36 mouse cellular contexts compared by ENCODE assay signal in the genomic region with DNA sequence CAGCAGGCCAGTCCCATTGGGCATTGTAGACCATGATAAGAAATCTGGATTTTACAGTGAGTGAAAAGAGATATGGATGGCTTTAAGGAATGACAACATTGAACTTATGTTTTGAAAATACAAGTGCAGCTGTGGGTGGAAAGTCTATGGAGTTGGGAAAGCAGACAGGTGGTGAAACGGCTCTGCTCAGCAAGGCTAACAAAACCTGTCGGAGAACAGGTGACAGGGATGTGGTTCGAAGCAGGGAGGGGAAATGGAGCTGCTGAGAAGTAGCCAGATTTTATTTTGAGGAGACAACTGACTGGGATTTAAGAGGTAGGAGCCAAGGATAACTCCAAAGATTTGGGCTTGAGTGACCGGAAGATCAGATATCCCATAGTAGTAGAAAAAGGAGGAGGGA. TPM values are rescaled to one million over a fixed set of nuclear protein-coding genes. Genes with fewer than 3 reads are reported as not detected.
"Had no signal": no experiment of that assay in that cellular context is flagged by ENCODE, and none has a peak within 500 bp of the region (broad histone marks: within the 10 kb centered on the region; RNA-seq: fewer than 3 reads in every experiment).

No protein-coding gene starts in this region.

- H3K4me2 ChIP-seq: limb, embryonic 12.5 days; limb, embryonic 13.5 days; limb, embryonic 15.5 days; liver, embryonic 11.5 days; liver, embryonic 12.5 days; liver, embryonic 13.5 days; liver, embryonic 15.5 days; lung, embryonic 14.5 days; lung, embryonic 15.5 days; midbrain, embryonic 11.5 days; midbrain, embryonic 12.5 days; midbrain, embryonic 13.5 days; midbrain, embryonic 15.5 days had no signal

- DNase-seq: left cerebral cortex, postnatal 4 days; liver; liver, embryonic 13.5 days; liver, postnatal 0 days; lung, adult 18-20 months; lung, adult 2 months; lung, embryonic 14.5 days; lung, postnatal 10 days; lung, postnatal 14 days; lung, postnatal 36 days; lung, postnatal 4 days; midbrain, embryonic 14.5 days had no signal

- H3K36me3 ChIP-seq: limb, embryonic 10.5 days; limb, embryonic 12.5 days; limb, embryonic 13.5 days; limb, embryonic 15.5 days; liver, embryonic 12.5 days; liver, embryonic 13.5 days; liver, embryonic 15.5 days; lung, embryonic 15.5 days; midbrain, embryonic 10.5 days; midbrain, embryonic 12.5 days; midbrain, embryonic 13.5 days; midbrain, embryonic 15.5 days had no signal

- H3K4me3 ChIP-seq: limb, embryonic 10.5 days; limb, embryonic 12.5 days; limb, embryonic 13.5 days; limb, embryonic 15.5 days; liver, embryonic 12.5 days; liver, embryonic 13.5 days; liver, embryonic 15.5 days; lung, embryonic 15.5 days; megakaryocyte, embryonic 14.5 days; midbrain, embryonic 10.5 days; midbrain, embryonic 12.5 days; midbrain, embryonic 13.5 days; midbrain, embryonic 15.5 days had no signal

RNA-seq across cellular contexts. Expression of a gene that starts 20.4 kb away (rescaled TPM):
- polyA plus RNA-seq: limb, embryonic 10.5 days; limb, embryonic 11.5 days; limb, embryonic 12.5 days; limb, embryonic 13.5 days; limb, embryonic 15.5 days; liver, adult 2 months; liver, embryonic 11.5 days; liver, embryonic 12.5 days; liver, embryonic 13.5 days; liver, embryonic 14.5 days; liver, embryonic 15.5 days; liver, embryonic 16.5 days; liver, postnatal 0 days; lung, adult 2 months; lung, embryonic 14.5 days; lung, embryonic 15.5 days; lung, embryonic 16.5 days; lung, postnatal 0 days; macrophage; midbrain, embryonic 10.5 days; midbrain, embryonic 11.5 days; midbrain, embryonic 12.5 days; midbrain, embryonic 13.5 days; midbrain, embryonic 14.5 days; midbrain, embryonic 15.5 days; midbrain, embryonic 16.5 days; midbrain, postnatal 0 days; neural tube, embryonic 11.5 days had no signal
